Mouse (Mus musculus) frontal cortex, postnatal 10 days (tissue): ENCODE data around the gene Cyp2b13.
"Not testable (repeated sequence)": the region's sequence is repeated elsewhere in the genome, so short reads cannot be mapped to it uniquely, and the experiment has no call there.

Source experiments
- DNase-seq, 2 experiments: peaks; one replicate each; pipeline ENCODE4 v3.0.0; 2022; ENCODE audit warnings: low spot score in 2 of 2, mixed read lengths in 1 of 2

Gene Cyp2b13

DNA sequence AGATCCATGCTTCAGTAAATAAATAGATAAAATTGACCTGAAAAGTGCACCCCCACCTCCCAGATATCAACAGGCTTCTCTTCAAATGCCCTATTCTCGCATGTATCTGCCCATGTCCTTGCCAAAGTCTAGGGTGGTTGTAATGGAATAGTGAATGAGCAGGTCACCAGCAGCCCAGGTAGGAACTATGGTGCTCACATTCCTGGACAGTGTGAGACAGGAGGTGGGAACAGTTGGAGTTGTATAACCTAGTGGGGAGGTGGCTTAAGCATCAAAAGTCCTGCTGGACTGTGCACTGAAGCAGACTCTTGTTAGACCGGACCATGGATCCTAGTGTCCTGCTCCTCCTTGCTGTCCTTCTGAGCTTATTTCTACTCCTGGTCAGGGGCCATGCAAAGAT is at the start of gene Cyp2b13:
Gene Cyp2b13 (plus strand): TSS at position 301 of the 400 bp plus-strand sequence.
- DNase-seq, result not testable (repeated sequence)

GRCm38 (mm10) chr7:26019814-26020332 is 41.4 kb upstream of the Cyp2b13 start:
- not testable (repeated sequence) for DNase-seq

DNA sequence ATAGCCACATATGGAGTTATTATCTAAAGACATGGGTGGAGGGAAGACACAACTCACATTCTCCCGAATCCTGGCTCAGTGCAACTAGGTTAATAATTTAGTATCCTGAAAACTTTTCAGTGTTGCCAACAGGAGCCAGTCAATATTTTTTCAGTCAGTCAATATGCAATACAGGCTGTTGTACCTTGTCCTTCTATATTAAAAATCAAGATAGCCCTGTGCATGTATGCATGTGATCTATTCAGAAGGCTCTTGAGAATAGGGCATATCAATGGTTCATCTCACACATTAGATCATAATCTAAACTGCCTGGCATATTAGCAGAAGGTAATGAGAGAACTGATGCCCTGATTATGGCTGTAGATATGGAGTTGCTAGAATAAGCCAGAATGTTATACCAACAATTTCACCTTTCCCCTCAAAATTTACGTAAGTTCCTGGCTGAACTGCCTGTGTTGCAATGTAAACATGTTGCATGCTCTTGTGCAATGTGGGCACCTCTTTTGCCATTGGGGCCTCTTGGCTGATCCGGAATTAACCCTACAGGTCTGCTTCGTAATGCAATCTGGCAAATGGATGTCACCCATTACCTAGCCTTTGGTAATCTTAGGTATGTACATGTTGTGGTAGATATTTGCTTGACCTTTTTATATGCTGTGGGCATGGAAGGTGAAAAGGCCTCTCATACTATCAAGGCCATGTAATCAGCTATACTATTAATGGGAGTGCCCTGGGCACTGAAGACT is 6.2 kb upstream of the Cyp2b13 start:
- DNase-seq, result not testable (repeated sequence)

GRCm38 (mm10) chr7:26071677-26072076 is 10.4 kb downstream of the Cyp2b13 start:
- DNase-seq, result not testable (repeated sequence)

DNA sequence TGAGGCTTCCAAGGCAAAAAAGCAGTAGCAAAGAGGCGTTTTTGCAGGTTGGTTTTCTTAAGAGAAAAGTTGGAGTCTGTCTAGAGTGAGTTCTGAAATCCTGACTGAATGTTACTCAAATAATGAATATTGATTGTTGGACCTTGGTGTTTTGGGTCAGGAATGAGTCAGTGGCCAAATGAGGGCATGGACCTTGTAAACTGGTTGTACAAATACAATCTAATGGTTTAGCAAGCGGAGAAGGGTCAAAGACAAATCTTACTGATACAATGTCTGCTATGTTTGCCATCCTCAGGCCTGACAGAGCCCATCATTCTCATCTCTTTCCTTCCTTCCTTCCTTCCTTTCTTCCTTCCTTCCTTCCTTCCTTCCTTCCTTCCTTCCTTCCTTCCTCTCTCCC is 21.3 kb downstream of the Cyp2b13 start:
- no peak for DNase-seq

GRCm38 (mm10) chr7:26087391-26087790 is 26.1 kb downstream of the Cyp2b13 start:
- no peak for DNase-seq

DNA sequence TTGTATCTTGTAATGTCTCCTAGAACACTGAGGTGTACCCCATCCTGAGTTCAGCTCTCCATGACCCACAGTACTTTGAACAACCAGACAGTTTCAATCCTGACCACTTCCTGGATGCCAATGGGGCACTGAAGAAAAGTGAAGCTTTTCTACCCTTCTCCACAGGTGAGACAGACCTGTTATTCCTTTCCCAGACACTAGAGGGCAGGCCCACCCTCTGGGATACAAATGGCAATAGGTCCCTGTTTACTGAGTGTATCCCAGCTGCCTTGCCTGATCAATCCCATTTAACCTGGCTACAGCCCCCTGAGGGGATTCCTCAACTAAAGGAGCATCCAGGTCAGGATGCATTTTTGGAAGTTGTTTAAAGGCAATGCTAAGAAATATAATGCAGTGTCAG is 27.3 kb downstream of the Cyp2b13 start:
- not testable (repeated sequence) for DNase-seq

GRCm38 (mm10) chr7:26139623-26140022 is 78.3 kb downstream of the Cyp2b13 start:
- not testable (repeated sequence) for DNase-seq

GRCm38 (mm10) chr7:26143657-26144056 is 82.4 kb downstream of the Cyp2b13 start:
- DNase-seq, result not testable (repeated sequence)
